Mouse (Mus musculus): ENCODE measurements around the gene Dnajc8. TPM values are rescaled to one million over a fixed set of nuclear protein-coding genes. Genes with fewer than 3 reads are reported as not detected.

Dnajc8 gene
- polyA plus RNA-seq, 1 experiment = 146 TPM

- Histone ChIP-seq H3K27ac (ENCODE audit: insufficient read depth, low read length) (no peak overlapping the region), H3K4me3 (ENCODE audit: insufficient read depth, low read length) (no peak overlapping the region), H3K4me1 (ENCODE audit: control insufficient read depth, insufficient read depth, low read length) (no peaks in the 10 kb centered on the region)
- TF ChIP-seq CTCF (IDR thresholded peaks at IDR 0.05; ENCODE audit: borderline replicate concordance, insufficient read depth, low read length) (no peak), POLR2A (IDR thresholded peaks at IDR 0.05; ENCODE audit: low read depth, low read length) (no peak)
Measured at GRCm38 (mm10) chr4:132563261-132563660, 27.9 kb downstream of the Dnajc8 start.

- Histone ChIP-seq H3K4me1 (ENCODE audit: control insufficient read depth, insufficient read depth, low read length) (no peaks in the 10 kb centered on the region), H3K27ac (ENCODE audit: insufficient read depth, low read length) (no peak within 1 kb of the TSS), H3K4me3 (ENCODE audit: insufficient read depth, low read length) (no peak within 1 kb of the TSS)
- no peak for TF ChIP-seq CTCF (IDR thresholded peaks at IDR 0.05; ENCODE audit: borderline replicate concordance, insufficient read depth, low read length)
Measured at GRCm38 (mm10) chr4:132563965-132564364, 28.6 kb downstream of the Dnajc8 start, which contains the start of gene Ptafr. Gene Ptafr, plus strand, starts transcription at chr4:132564067.

GRCm38 (mm10) chr4:132565089-132565747 lies 29.9 kb downstream of the Dnajc8 start:
- TF ChIP-seq POLR2A (IDR thresholded peaks at IDR 0.05; ENCODE audit: low read depth, low read length) = no peak
- no peak for TF ChIP-seq CTCF (IDR thresholded peaks at IDR 0.05; ENCODE audit: borderline replicate concordance, insufficient read depth, low read length)
- no peaks in the 10 kb centered on the region for H3K4me1 ChIP-seq (ENCODE audit: control insufficient read depth, insufficient read depth, low read length)
- H3K27ac ChIP-seq (ENCODE audit: insufficient read depth, low read length) = no peak overlapping the region
- no peak overlapping the region for H3K4me3 ChIP-seq (ENCODE audit: insufficient read depth, low read length)

GRCm38 (mm10) chr4:132567361-132567779 lies 32.0 kb downstream of the Dnajc8 start:
- H3K27ac ChIP-seq (ENCODE audit: insufficient read depth, low read length) = no peak overlapping the region
- no peak for TF ChIP-seq CTCF (IDR thresholded peaks at IDR 0.05; ENCODE audit: borderline replicate concordance, insufficient read depth, low read length)
- H3K4me1 ChIP-seq (ENCODE audit: control insufficient read depth, insufficient read depth, low read length) = no peaks in the 10 kb centered on the region
- no peak overlapping the region for H3K4me3 ChIP-seq (ENCODE audit: insufficient read depth, low read length)

GRCm38 (mm10) chr4:132569115-132569514 lies 33.8 kb downstream of the Dnajc8 start:
- Histone ChIP-seq H3K4me3 (ENCODE audit: insufficient read depth, low read length) (no peak overlapping the region), H3K4me1 (ENCODE audit: control insufficient read depth, insufficient read depth, low read length) (no peaks in the 10 kb centered on the region)
- TF ChIP-seq CTCF (IDR thresholded peaks at IDR 0.05; ENCODE audit: borderline replicate concordance, insufficient read depth, low read length) (no peak), POLR2A (IDR thresholded peaks at IDR 0.05; ENCODE audit: low read depth, low read length) (no peak)

GRCm38 (mm10) chr4:132571190-132571589 lies 35.8 kb downstream of the Dnajc8 start:
- Histone ChIP-seq H3K4me3 (ENCODE audit: insufficient read depth, low read length) (no peak overlapping the region), H3K4me1 (ENCODE audit: control insufficient read depth, insufficient read depth, low read length) (no peaks in the 10 kb centered on the region), H3K27ac (ENCODE audit: insufficient read depth, low read length) (no peak overlapping the region)
- TF ChIP-seq POLR2A (IDR thresholded peaks at IDR 0.05; ENCODE audit: low read depth, low read length) = no peak
- TF ChIP-seq CTCF (IDR thresholded peaks at IDR 0.05; ENCODE audit: borderline replicate concordance, insufficient read depth, low read length) = no peak

More at GRCm38 (mm10) chr4:132569115-132569514, 33.8 kb downstream of the Dnajc8 start:
- H3K27ac ChIP-seq (ENCODE audit: insufficient read depth, low read length) = no peak overlapping the region

GRCm38 (mm10) chr4:132573327-132573726 lies 38.0 kb downstream of the Dnajc8 start:
- TF ChIP-seq CTCF (IDR thresholded peaks at IDR 0.05; ENCODE audit: borderline replicate concordance, insufficient read depth, low read length) = no peak
- TF ChIP-seq POLR2A (IDR thresholded peaks at IDR 0.05; ENCODE audit: low read depth, low read length) = no peak
- Histone ChIP-seq H3K4me1 (ENCODE audit: control insufficient read depth, insufficient read depth, low read length) (no peaks in the 10 kb centered on the region), H3K4me3 (ENCODE audit: insufficient read depth, low read length) (no peak overlapping the region), H3K27ac (ENCODE audit: insufficient read depth, low read length) (no peak overlapping the region)

GRCm38 (mm10) chr4:132574809-132575347 lies 39.5 kb downstream of the Dnajc8 start:
- TF ChIP-seq CTCF (IDR thresholded peaks at IDR 0.05; ENCODE audit: borderline replicate concordance, insufficient read depth, low read length) = no peak
- no peak for TF ChIP-seq POLR2A (IDR thresholded peaks at IDR 0.05; ENCODE audit: low read depth, low read length)
- H3K4me1 ChIP-seq (ENCODE audit: control insufficient read depth, insufficient read depth, low read length) = no peaks in the 10 kb centered on the region
- H3K4me3 ChIP-seq (ENCODE audit: insufficient read depth, low read length) = no peak overlapping the region

GRCm38 (mm10) chr4:132583781-132584180 lies 48.4 kb downstream of the Dnajc8 start:
- Histone ChIP-seq H3K4me3 (ENCODE audit: insufficient read depth, low read length) (no peak overlapping the region), H3K4me1 (ENCODE audit: control insufficient read depth, insufficient read depth, low read length) (peaks cover 1% of the 10 kb centered on the region; the same call in 1 of the 2 replicates), H3K27ac (ENCODE audit: insufficient read depth, low read length) (no peak overlapping the region)
- TF ChIP-seq POLR2A (IDR thresholded peaks at IDR 0.05; ENCODE audit: low read depth, low read length) = no peak
- no peak for TF ChIP-seq CTCF (IDR thresholded peaks at IDR 0.05; ENCODE audit: borderline replicate concordance, insufficient read depth, low read length)

More at GRCm38 (mm10) chr4:132574809-132575347, 39.5 kb downstream of the Dnajc8 start:
- no peak overlapping the region for H3K27ac ChIP-seq (ENCODE audit: insufficient read depth, low read length)

GRCm38 (mm10) chr4:132584975-132585374 lies 49.6 kb downstream of the Dnajc8 start:
- Histone ChIP-seq H3K4me3 (ENCODE audit: insufficient read depth, low read length) (no peak overlapping the region), H3K4me1 (ENCODE audit: control insufficient read depth, insufficient read depth, low read length) (peaks cover 2% of the 10 kb centered on the region; the same call in 1 of the 2 replicates), H3K27ac (ENCODE audit: insufficient read depth, low read length) (no peak overlapping the region)
- TF ChIP-seq CTCF (IDR thresholded peaks at IDR 0.05; ENCODE audit: borderline replicate concordance, insufficient read depth, low read length) (no peak), POLR2A (IDR thresholded peaks at IDR 0.05; ENCODE audit: low read depth, low read length) (no peak)
